Mouse (Mus musculus): ENCODE results near the gene Tmprss5.

Tmprss5 gene

DNA sequence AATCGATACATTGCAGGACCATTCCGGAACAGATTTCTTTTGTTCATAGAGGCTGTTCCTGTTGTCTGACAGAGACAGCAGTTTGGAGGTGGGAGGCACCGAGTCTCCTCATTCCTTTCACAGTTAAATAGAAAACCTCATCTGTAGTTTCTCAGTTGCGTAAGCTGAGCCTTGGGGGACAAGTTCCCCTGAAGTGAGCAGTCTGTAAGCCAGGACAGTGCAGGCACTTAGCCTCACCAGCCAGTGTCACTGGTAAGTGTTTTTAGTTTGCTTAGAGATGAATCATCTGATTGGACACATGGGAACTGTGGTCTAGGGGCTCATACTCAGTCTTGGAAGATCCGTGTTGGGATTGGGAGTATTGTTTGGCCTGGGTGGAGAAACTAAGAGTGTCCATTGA lies at the start of gene Tmprss5:
Gene Tmprss5 (plus strand): TSS at position 154 of the 400 bp plus-strand sequence.
- in situ Hi-C loops (cut with MboI, MseI): loop anchor here (5.0 kb wide), 1 partner anchor 406 kb away; the partner anchor contains the start of gene Ttc12

GRCm38 (mm10) chr9:49034764-49035163 lies 46.3 kb upstream of the Tmprss5 start:
- in situ Hi-C loops (cut with MboI, MseI): no loop called here

DNA sequence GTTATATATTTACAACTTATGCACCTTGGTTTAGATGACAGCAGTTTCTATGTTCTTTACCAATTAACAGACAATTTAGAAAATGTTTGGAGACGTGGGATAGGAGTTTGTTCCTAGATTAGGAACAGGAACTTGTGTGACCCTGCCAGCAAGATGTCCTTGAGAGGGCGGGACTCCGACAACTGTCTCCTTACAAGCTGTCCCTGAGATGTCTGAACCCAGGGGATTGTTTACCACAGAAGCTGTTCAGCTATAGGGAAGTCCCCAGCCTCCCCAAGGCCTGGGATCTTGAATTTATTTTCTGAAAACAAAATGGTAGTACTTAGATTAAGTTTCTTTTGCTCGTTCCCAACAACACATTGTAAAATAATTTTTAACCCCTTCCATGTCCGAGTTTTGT lies 30.2 kb upstream of the Tmprss5 start:
- in situ Hi-C loops (cut with MboI, MseI): loop anchor here (5.0 to 10.0 kb wide), 2 partner anchors 59 to 1714 kb away; partner anchors contain the start of gene Fdxacb1

DNA sequence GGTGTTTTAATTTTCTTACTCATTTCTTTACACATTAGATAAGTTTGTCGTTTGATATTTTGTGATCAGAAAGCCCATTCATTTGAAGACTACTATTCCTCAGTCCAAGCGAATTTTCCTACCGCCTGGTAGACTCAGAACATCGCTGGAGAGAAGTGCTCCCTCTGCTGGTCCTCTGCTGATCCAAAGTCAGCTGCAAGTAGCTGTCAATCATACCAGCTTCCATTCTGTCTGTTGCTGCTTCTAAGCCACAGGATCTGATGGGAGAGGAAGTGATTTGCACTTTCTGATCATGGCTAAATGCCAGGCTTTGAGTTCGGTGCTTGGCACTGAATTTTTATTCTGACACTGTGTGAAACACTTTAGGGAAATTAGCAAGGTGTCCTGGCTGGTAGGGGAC lies 29.7 kb upstream of the Tmprss5 start:
- in situ Hi-C loops (cut with MboI, MseI): loop anchor here (5.0 to 10.0 kb wide), 2 partner anchors 59 to 1713 kb away; partner anchors contain the start of gene Fdxacb1

GRCm38 (mm10) chr9:49054028-49054427 lies 27.0 kb upstream of the Tmprss5 start:
- in situ Hi-C loops (cut with MboI, MseI): loop anchor here (5.0 to 10.0 kb wide), 2 partner anchors 62 to 1711 kb away; partner anchors contain the start of gene Fdxacb1

DNA sequence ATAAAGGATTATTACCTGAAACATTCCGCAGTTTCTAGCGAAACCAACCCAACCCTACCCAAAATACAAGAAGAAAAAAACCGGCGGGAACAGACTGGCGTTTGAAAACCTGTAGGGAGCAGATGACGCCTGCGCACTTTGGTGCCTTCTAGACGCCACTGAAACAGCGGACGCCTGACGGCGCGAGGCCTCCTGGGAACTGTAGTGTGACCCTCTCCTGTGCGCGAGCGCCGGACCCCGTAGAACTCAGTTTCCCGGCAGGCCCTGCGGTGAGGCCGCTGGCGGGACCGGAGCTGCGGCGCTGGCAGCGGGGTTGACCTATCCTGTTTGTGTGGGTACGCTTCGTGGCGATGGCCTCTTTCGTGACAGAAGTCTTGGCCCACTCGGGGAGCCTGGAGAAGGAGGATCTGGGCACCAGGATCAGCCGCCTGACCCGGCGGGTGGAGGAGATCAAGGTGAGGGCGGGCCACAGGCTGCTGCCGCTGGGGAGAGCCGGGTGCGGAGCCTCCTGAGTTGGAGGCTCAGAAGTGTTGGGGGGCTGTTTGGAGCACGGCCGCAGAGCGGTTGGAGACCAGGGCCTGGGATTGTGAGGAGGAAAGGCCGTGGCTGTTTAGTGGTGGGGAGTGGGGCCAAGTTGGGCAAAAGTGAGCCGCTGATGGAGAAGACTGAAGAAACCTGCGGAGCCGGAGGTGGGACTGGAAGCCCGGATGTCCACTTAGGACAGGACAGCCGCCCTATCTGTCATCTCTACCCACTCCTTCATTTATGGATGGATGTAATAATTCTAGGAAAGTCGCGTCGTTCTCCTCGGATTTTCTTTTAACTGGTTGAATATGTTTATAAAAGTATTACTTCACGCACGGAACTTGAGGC lies 25.5 kb upstream of the Tmprss5 start, which contains the start of gene Zw10:
Gene Zw10 (plus strand): TSS at position 281 of the 873 bp plus-strand sequence.
- in situ Hi-C loops (cut with MboI, MseI): loop anchor here (10.0 kb wide), 1 partner anchor 1709 kb away; the partner anchor contains the start of gene Fdxacb1

- in situ Hi-C loops (cut with MboI, MseI): no loop called here
These were observed 4.2 kb upstream of the Tmprss5 start for GRCm38 (mm10) chr9:49076847-49077246.

GRCm38 (mm10) chr9:49081561-49081960 lies 501 bp downstream of the Tmprss5 start:
- in situ Hi-C loops (cut with MboI, MseI): loop anchor here (5.0 kb wide), 1 partner anchor 406 kb away; the partner anchor contains the start of gene Ttc12

DNA sequence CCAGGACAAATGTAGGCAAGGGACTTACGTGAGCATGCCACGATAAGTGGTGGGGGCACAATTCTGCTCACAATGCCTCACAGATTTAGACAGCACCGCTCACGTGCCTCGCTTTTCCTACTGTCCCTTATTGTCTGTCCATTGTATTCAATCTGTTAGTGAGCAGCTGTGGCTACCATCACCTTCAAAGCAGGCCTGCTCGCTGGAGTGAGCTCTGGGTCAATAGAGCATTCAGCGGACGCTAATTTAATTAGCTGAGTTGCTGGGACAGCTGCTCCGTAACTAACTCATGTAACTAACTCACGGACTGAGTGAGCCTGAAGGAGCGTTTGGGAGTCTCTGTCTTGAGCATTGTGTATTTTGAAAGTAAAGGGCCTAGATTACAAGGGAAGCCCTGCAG lies 6.3 kb downstream of the Tmprss5 start:
- in situ Hi-C loops (cut with MboI, MseI): no loop called here

- in situ Hi-C loops (cut with MboI, MseI): no loop called here
These were observed 17.8 kb downstream of the Tmprss5 start for GRCm38 (mm10) chr9:49098871-49099270.

DNA sequence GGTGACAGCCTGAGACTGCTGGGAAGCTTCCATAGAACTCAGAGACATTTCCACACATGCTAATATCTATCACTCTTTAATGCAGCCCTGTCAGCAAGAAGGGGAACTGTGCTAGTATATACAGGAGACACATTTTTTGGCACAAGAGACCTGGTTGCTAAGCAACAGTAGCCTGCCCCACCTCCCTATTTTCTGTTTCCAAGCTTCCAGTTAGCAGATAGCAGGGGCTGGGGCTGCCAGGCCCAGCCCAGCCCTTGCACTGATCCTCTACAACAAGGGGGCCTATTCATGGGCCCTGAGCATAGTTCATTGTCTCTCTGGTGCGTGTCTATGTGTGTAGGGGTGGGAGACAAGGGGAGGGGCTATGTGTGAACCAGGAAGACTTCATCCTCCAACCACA lies 21.3 kb downstream of the Tmprss5 start:
- in situ Hi-C loops (cut with MboI, MseI): no loop called here

- in situ Hi-C loops (cut with MboI, MseI): no loop called here
These were observed 28.0 kb downstream of the Tmprss5 start for GRCm38 (mm10) chr9:49109101-49109500.

DNA sequence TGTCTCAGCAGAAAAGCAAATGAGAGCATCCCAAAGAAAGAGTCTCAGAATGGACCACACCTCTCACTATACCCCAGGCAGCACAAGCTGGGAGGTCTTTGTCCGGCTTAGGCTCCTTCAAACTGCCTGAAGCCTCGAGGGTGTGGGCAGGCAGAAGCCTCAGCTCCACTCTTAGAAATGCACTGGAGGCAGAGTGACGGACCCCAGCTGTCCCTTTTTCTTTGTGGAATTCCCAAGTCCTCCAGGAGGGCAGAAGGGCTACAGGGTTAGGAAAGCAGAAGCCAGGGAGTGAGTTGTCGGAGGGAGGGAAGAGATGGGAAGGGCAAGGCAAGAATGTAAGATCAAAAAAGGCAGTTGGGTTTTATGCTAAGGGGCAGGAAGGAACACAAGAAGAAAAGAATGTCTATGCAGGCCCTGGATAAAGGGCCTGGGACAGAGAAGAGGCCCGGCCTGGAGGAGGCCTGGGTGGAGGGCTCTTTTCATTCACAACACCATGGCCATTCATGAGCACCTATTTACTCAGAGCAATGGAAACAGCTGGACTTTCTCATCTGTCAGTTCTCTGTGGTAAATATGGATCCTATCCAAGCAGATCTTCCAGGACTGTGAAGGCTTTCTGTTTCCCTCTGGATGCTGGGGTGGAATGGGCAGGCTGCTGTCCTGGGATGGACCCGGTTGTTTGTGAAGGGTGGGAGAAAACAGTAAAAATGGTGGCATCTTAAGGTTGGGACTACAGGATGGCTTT lies 29.6 kb downstream of the Tmprss5 start:
- in situ Hi-C loops (cut with MboI, MseI): no loop called here

GRCm38 (mm10) chr9:49111296-49111695 lies 30.2 kb downstream of the Tmprss5 start:
- in situ Hi-C loops (cut with MboI, MseI): no loop called here

DNA sequence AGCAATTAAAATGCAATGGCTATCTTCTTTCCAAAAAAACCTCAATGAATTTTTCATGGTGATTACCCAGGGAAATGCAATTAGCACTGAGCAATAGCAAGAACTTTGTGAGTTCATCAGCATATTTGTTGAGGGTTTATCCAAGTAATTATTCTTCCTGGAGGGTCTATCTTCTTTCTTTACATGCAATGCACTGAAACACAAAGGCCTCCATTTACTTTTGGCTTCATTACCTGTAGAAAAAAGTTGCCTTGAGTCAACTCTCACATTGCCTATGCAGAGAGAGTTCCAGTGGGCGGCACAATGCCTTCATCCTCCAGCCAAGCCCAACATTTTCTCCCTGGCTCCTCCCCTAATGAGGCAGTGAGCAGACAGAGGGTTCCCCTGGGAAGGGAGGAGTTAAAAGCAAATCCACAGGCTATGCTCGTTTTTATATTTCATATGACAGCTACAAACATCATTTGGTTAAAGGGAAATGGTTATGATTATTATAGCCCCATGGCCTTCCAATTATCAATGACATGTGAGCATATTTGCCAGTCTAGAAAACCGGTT lies 37.3 kb downstream of the Tmprss5 start:
- in situ Hi-C loops (cut with MboI, MseI): no loop called here

- in situ Hi-C loops (cut with MboI, MseI): no loop called here
These were observed 38.7 kb downstream of the Tmprss5 start for GRCm38 (mm10) chr9:49119759-49120158.

DNA sequence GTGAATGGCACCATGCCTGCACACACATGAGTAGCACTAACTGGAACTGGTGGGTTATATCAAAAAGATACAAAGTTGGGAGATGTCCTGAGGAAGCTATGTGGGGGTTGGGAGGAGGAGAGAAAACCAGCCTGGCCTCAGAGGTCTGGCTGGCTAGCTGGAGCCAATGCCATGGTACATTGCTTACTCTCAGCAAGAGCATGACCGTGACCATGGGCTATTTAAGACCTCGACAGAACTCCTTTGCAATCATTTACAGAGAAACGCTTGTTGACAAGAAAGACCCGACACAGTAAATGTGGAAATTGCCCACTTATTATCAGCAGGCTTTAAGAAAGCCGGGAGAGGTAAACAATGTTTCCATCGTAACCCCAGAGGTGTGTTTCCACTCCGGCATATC lies 44.6 kb downstream of the Tmprss5 start:
- in situ Hi-C loops (cut with MboI, MseI): no loop called here

DNA sequence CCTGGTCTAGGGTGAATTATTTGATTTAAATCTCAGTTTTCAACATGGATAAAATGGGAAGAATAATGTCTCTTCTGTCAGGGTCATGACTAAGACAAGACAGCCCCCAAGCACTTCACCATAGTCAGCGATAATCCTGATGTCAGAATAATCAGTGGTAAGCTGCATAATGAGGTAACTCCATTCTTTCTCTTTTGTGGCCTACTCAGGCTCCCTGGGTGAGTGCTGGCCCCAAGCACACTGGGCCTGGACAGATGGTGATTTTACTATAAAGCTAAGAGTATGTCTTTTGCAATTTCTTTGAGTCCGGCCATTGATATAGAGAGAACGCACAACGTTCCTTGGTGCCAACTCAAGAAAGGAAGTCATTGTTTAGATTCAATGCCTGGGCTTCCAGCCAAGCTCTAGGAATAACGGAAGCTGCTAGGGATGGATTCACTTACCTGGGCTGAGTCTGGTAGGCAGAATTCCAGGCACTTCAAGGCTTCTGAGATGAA lies 49.5 kb downstream of the Tmprss5 start:
- in situ Hi-C loops (cut with MboI, MseI): no loop called here

- in situ Hi-C loops (cut with MboI, MseI): no loop called here
These were observed 62.8 kb downstream of the Tmprss5 start for GRCm38 (mm10) chr9:49143841-49144240.

DNA sequence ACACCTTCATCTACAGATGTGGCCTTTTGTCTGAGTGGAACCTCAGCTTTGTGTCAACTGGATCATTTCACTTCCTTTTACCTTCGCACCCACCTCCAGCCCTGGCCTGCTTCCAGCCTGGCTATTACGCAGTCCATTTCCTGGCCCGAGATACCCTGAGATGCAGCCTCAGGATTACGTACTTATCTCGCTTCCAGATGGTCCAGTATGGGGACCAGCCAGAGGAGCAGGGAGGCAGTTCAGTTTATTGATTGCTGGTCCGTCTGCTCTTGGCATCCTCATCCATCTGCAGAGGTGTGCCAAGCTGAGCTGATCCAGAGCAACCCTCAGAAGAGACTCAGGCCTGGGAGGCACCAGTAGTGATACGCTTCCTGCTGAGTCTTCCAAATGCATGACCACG lies 64.7 kb downstream of the Tmprss5 start:
- in situ Hi-C loops (cut with MboI, MseI): no loop called here

DNA sequence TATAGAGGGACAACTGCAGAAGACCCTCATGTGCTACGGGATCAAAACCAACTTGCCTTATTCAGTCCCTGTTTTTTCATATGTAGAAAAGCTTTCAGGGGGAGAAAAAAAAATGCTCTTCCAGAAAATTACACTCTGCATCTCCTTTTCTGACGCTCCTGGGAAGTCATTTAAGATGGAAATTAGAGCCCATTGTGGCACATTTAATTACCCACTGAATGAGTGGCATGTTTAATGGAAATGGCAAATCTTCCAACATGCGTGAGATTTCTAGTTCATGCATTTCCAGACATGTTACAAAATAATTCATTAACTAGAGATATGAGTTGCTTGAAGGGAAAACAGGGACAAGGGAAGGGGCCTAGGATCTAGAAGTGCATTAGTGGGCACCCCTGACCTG lies 66.0 kb downstream of the Tmprss5 start:
- in situ Hi-C loops (cut with MboI, MseI): no loop called here

Measured in regulatory T cell (primary cell).